Mouse (Mus musculus): ENCODE measurements at regions not wholly inside any gene's neighbourhood (a gene's known extent, or its start where the extent isn't known, plus 50 kb on each side); places are given as distances from the start of the nearest gene placed in this dataset.

GRCm38 (mm10) chr11:85966207-85966606 lies 80.0 kb downstream of the Tbx4 start:
- no peaks in the 10 kb centered on the region for H3K36me3 ChIP-seq (ENCODE audit: insufficient read depth)
- no peak overlapping the region for H3K27ac ChIP-seq (ENCODE audit: low read depth)
- no peaks in the 10 kb centered on the region; the same call in 1 of the 2 replicates for H3K4me1 ChIP-seq (ENCODE audit: insufficient read depth)
- no peak for DNase-seq
- H3K4me3 ChIP-seq (ENCODE audit: low read depth, low read length), result no peak overlapping the region
- ATAC-seq (ENCODE audit: insufficient read depth), result no peak
- 81% methylated on average over 5 of the region's 5 CpGs for WGBS
- H3K9ac ChIP-seq, result no peak overlapping the region
- no peaks in the 10 kb centered on the region for H3K9me3 ChIP-seq (ENCODE audit: low read depth, low read length)
- no peak for TF ChIP-seq CTCF (IDR thresholded peaks at IDR 0.05; ENCODE audit: low read depth)
- H3K4me2 ChIP-seq, result no peak overlapping the region
- H3K27me3 ChIP-seq (ENCODE audit: insufficient read depth, low read length), result no peaks in the 10 kb centered on the region

GRCm38 (mm10) chr11:85970287-85970686 lies 84.1 kb downstream of the Tbx4 start:
- Histone ChIP-seq H3K36me3 (ENCODE audit: insufficient read depth) (no peaks in the 10 kb centered on the region), H3K9me3 (ENCODE audit: low read depth, low read length) (no peaks in the 10 kb centered on the region), H3K27ac (ENCODE audit: low read depth) (no peak overlapping the region), H3K4me3 (ENCODE audit: low read depth, low read length) (no peak overlapping the region), H3K4me1 (ENCODE audit: insufficient read depth) (no peaks in the 10 kb centered on the region), H3K27me3 (ENCODE audit: insufficient read depth, low read length) (no peaks in the 10 kb centered on the region), H3K4me2 (no peak overlapping the region), H3K9ac (no peak overlapping the region)
- no peak for ATAC-seq (ENCODE audit: insufficient read depth)
- DNase-seq, result peak; percentile 33
- WGBS, result 54% methylated on average over 2 of the region's 2 CpGs
- no peak for TF ChIP-seq CTCF (IDR thresholded peaks at IDR 0.05; ENCODE audit: low read depth)

GRCm38 (mm10) chr11:85972385-85972784 lies 86.2 kb downstream of the Tbx4 start:
- Histone ChIP-seq H3K4me3 (ENCODE audit: low read depth, low read length) (no peak overlapping the region), H3K9ac (no peak overlapping the region), H3K27ac (ENCODE audit: low read depth) (no peak overlapping the region), H3K9me3 (ENCODE audit: low read depth, low read length) (no peaks in the 10 kb centered on the region), H3K36me3 (ENCODE audit: insufficient read depth) (no peaks in the 10 kb centered on the region), H3K4me2 (no peak overlapping the region), H3K27me3 (ENCODE audit: insufficient read depth, low read length) (no peaks in the 10 kb centered on the region), H3K4me1 (ENCODE audit: insufficient read depth) (no peaks in the 10 kb centered on the region)
- peak; percentile 97 for TF ChIP-seq CTCF (IDR thresholded peaks at IDR 0.05; ENCODE audit: low read depth)
- DNase-seq, result peak; percentile 94
- 22% methylated on average over 7 of the region's 7 CpGs for WGBS
- ATAC-seq (ENCODE audit: insufficient read depth), result peak; percentile 54; the same call in 1 of the 2 replicates

- Histone ChIP-seq H3K4me3 (ENCODE audit: low read depth, low read length) (no peak overlapping the region), H3K27me3 (ENCODE audit: insufficient read depth, low read length) (no peaks in the 10 kb centered on the region), H3K27ac (ENCODE audit: low read depth) (no peak overlapping the region), H3K36me3 (ENCODE audit: insufficient read depth) (no peaks in the 10 kb centered on the region), H3K9me3 (ENCODE audit: low read depth, low read length) (no peaks in the 10 kb centered on the region), H3K4me2 (no peak overlapping the region), H3K4me1 (ENCODE audit: insufficient read depth) (no peaks in the 10 kb centered on the region), H3K9ac (no peak overlapping the region)
- DNase-seq, result no peak
- no peak for TF ChIP-seq CTCF (IDR thresholded peaks at IDR 0.05; ENCODE audit: low read depth)
- ATAC-seq (ENCODE audit: insufficient read depth), result no peak
- 61% methylated on average over 5 of the region's 5 CpGs for WGBS
Measured at GRCm38 (mm10) chr11:85973736-85974135, 87.5 kb downstream of the Tbx4 start.

GRCm38 (mm10) chr11:85976693-85977434 lies 90.6 kb downstream of the Tbx4 start:
- no peak for ATAC-seq (ENCODE audit: insufficient read depth)
- Histone ChIP-seq H3K27me3 (ENCODE audit: insufficient read depth, low read length) (no peaks in the 10 kb centered on the region), H3K4me2 (no peak overlapping the region), H3K4me1 (ENCODE audit: insufficient read depth) (no peaks in the 10 kb centered on the region), H3K4me3 (ENCODE audit: low read depth, low read length) (no peak overlapping the region), H3K9me3 (ENCODE audit: low read depth, low read length) (no peaks in the 10 kb centered on the region), H3K9ac (no peak overlapping the region), H3K27ac (ENCODE audit: low read depth) (no peak overlapping the region), H3K36me3 (ENCODE audit: insufficient read depth) (no peaks in the 10 kb centered on the region)
- WGBS, result 76% methylated on average over 18 of the region's 18 CpGs
- no peak for TF ChIP-seq CTCF (IDR thresholded peaks at IDR 0.05; ENCODE audit: low read depth)
- DNase-seq, result no peak

- Histone ChIP-seq H3K27ac (ENCODE audit: low read depth) (no peak overlapping the region), H3K9me3 (ENCODE audit: low read depth, low read length) (no peaks in the 10 kb centered on the region), H3K4me3 (ENCODE audit: low read depth, low read length) (no peak overlapping the region), H3K27me3 (ENCODE audit: insufficient read depth, low read length) (no peaks in the 10 kb centered on the region), H3K4me2 (no peak overlapping the region), H3K9ac (no peak overlapping the region), H3K36me3 (ENCODE audit: insufficient read depth) (no peaks in the 10 kb centered on the region), H3K4me1 (ENCODE audit: insufficient read depth) (no peaks in the 10 kb centered on the region)
- WGBS, result 70% methylated on average over 11 of the region's 11 CpGs
- DNase-seq (peak; percentile 50), ATAC-seq (ENCODE audit: insufficient read depth) (no peak)
- TF ChIP-seq CTCF (IDR thresholded peaks at IDR 0.05; ENCODE audit: low read depth), result no peak
Measured at GRCm38 (mm10) chr11:85980388-85980787, 94.2 kb downstream of the Tbx4 start.

- WGBS, result 74% methylated on average over 4 of the region's 4 CpGs
- no peak overlapping the region for H3K4me2 ChIP-seq
- no peak for ATAC-seq (ENCODE audit: insufficient read depth)
Measured at GRCm38 (mm10) chr11:85981561-85981960, 95.3 kb downstream of the Tbx4 start.

More at GRCm38 (mm10) chr11:85981561-85981960, 95.3 kb downstream of the Tbx4 start:
- Histone ChIP-seq H3K27me3 (ENCODE audit: insufficient read depth, low read length) (no peaks in the 10 kb centered on the region), H3K27ac (ENCODE audit: low read depth) (no peak overlapping the region), H3K9ac (no peak overlapping the region), H3K36me3 (ENCODE audit: insufficient read depth) (no peaks in the 10 kb centered on the region), H3K4me1 (ENCODE audit: insufficient read depth) (no peaks in the 10 kb centered on the region), H3K4me3 (ENCODE audit: low read depth, low read length) (no peak overlapping the region), H3K9me3 (ENCODE audit: low read depth, low read length) (no peaks in the 10 kb centered on the region)
- no peak for TF ChIP-seq CTCF (IDR thresholded peaks at IDR 0.05; ENCODE audit: low read depth)
- no peak for DNase-seq

All from lung, embryonic 14.5 days (tissue).